Mouse (Mus musculus): Measurements from ENCODE around the gene Xpr1. TPM values are rescaled to one million over a fixed set of nuclear protein-coding genes. Genes with fewer than 3 reads are reported as not detected.

The Xpr1 gene
- total and polyA plus RNA-seq, 3 experiments: 6.2 to 67.8 (median 12.2) TPM

- TF ChIP-seq MAFK (IDR thresholded peaks at IDR 0.05; ENCODE audit: borderline replicate concordance, low read depth, low read length): no peak
- no peak for TF ChIP-seq GABPA (IDR thresholded peaks at IDR 0.05; ENCODE audit: low read depth, low read length)
- TF ChIP-seq CHD1 (IDR thresholded peaks at IDR 0.05; ENCODE audit: low read depth, low read length): no peak
- no peak for TF ChIP-seq USF2 (IDR thresholded peaks at IDR 0.05; ENCODE audit: borderline replicate concordance in 1 of 2, insufficient read depth in 1 of 2, low read depth in 1 of 2, low read length in 2 of 2)
- TF ChIP-seq SMC3 (IDR thresholded peaks at IDR 0.05; ENCODE audit: low read depth, low read length): no peak
- no peak for TF ChIP-seq ZMIZ1 (IDR thresholded peaks at IDR 0.05; ENCODE audit: low read depth, low read length)
- no peak for TF ChIP-seq ZKSCAN1 (IDR thresholded peaks at IDR 0.05; ENCODE audit: low read depth, low read length)
- TF ChIP-seq UBTF (IDR thresholded peaks at IDR 0.05; ENCODE audit: borderline replicate concordance, insufficient read depth, low read depth, low read length): no peak
- no peak for TF ChIP-seq CTCF (IDR thresholded peaks at IDR 0.05 in 2 of 3, conservative IDR thresholded peaks at IDR 0.05 in 1 of 3; ENCODE audit: control insufficient read depth in 1 of 3, insufficient read depth in 1 of 3, low read depth in 2 of 3, low read length in 3 of 3, poor library complexity in 1 of 3, severe bottlenecking in 1 of 3)
- no peak for TF ChIP-seq GATA1 (IDR thresholded peaks at IDR 0.05; ENCODE audit: low read depth, low read length)
- no peak for TF ChIP-seq ELF1 (IDR thresholded peaks at IDR 0.05; ENCODE audit: low read depth, low read length)
- TF ChIP-seq MAZ (IDR thresholded peaks at IDR 0.05; ENCODE audit: low read depth, low read length): no peak
- TF ChIP-seq POLR2AphosphoS5 (IDR thresholded peaks at IDR 0.05; ENCODE audit: borderline replicate concordance, low read depth, low read length): no peak
- no peak for TF ChIP-seq POLR2A (IDR thresholded peaks at IDR 0.05; ENCODE audit: control insufficient read depth in 1 of 2, insufficient read depth in 1 of 2, low read depth in 1 of 2, low read length in 2 of 2, poor library complexity in 1 of 2)
- no peak for TF ChIP-seq MEF2A (IDR thresholded peaks at IDR 0.05; ENCODE audit: extremely low read depth, insufficient replicate concordance, low read depth, low read length, poor library complexity, severe bottlenecking)
- TF ChIP-seq ZNF384 (IDR thresholded peaks at IDR 0.05; ENCODE audit: low read depth, low read length): no peak
- TF ChIP-seq MYB (IDR thresholded peaks at IDR 0.05; ENCODE audit: low read depth, low read length): no peak
- no peak for TF ChIP-seq NRF1 (IDR thresholded peaks at IDR 0.05; ENCODE audit: insufficient read depth, low read depth, low read length, poor library complexity, severe bottlenecking)
- Histone ChIP-seq H3K36me3 (ENCODE audit: control insufficient read depth in 1 of 2, insufficient read depth in 2 of 2, low read length in 2 of 2) (peaks cover 0 to 2% of the 10 kb centered on the region in 2 experiments; a peak in 2 of 4 replicates), H3K4me3 (ENCODE audit: control insufficient read depth in 1 of 2, insufficient read depth in 1 of 2, low read depth in 2 of 2, low read length in 2 of 2) (no peak overlapping the region), H3K9ac (ENCODE audit: control insufficient read depth, low read depth, low read length, poor library complexity, severe bottlenecking) (no peak overlapping the region), H3K79me2 (ENCODE audit: control insufficient read depth, insufficient read depth, low read length, poor library complexity) (no peaks in the 10 kb centered on the region), H3K27me3 (ENCODE audit: control insufficient read depth in 1 of 2, insufficient read depth in 2 of 2, low read length in 2 of 2) (no peaks in the 10 kb centered on the region), H3K27ac (ENCODE audit: control insufficient read depth, low read depth, low read length) (no peak overlapping the region), H3K4me1 (ENCODE audit: control insufficient read depth in 1 of 2, insufficient read depth in 2 of 2, low read length in 2 of 2) (peaks cover 0 to 5% of the 10 kb centered on the region in 2 experiments; a peak in 2 of 4 replicates), H3K9me3 (replicated peaks; ENCODE audit: insufficient read depth, low read length) (no peaks in the 10 kb centered on the region)
- no peak for DNase-seq (ENCODE audit: low read depth, low spot score)
These were observed 24.4 kb downstream of the Xpr1 start for GRCm38 (mm10) chr1:155392825-155393224.

- Histone ChIP-seq H3K36me3 (ENCODE audit: control insufficient read depth in 1 of 2, insufficient read depth in 2 of 2, low read length in 2 of 2) (peaks cover 0 to 2% of the 10 kb centered on the region in 2 experiments; a peak in 2 of 4 replicates), H3K27me3 (ENCODE audit: control insufficient read depth in 1 of 2, insufficient read depth in 2 of 2, low read length in 2 of 2) (no peaks in the 10 kb centered on the region), H3K79me2 (ENCODE audit: control insufficient read depth, insufficient read depth, low read length, poor library complexity) (no peaks in the 10 kb centered on the region), H3K4me3 (ENCODE audit: control insufficient read depth in 1 of 2, insufficient read depth in 1 of 2, low read depth in 2 of 2, low read length in 2 of 2) (no peak overlapping the region), H3K27ac (ENCODE audit: control insufficient read depth, low read depth, low read length) (no peak overlapping the region), H3K9me3 (replicated peaks; ENCODE audit: insufficient read depth, low read length) (no peaks in the 10 kb centered on the region), H3K9ac (ENCODE audit: control insufficient read depth, low read depth, low read length, poor library complexity, severe bottlenecking) (no peak overlapping the region), H3K4me1 (ENCODE audit: control insufficient read depth in 1 of 2, insufficient read depth in 2 of 2, low read length in 2 of 2) (peaks cover 0 to 5% of the 10 kb centered on the region in 2 experiments; a peak in 2 of 4 replicates)
- TF ChIP-seq MYC (IDR thresholded peaks at IDR 0.05; ENCODE audit: low read depth, low read length) (no peak), BHLHE40 (IDR thresholded peaks at IDR 0.05; ENCODE audit: borderline replicate concordance, low read depth, low read length) (no peak), KAT2A (conservative IDR thresholded peaks at IDR 0.05; ENCODE audit: low read depth, low read length) (no peak), HCFC1 (IDR thresholded peaks at IDR 0.05; ENCODE audit: low read depth, low read length) (no peak), POLR2A (IDR thresholded peaks at IDR 0.05; ENCODE audit: control insufficient read depth in 1 of 2, insufficient read depth in 1 of 2, low read depth in 1 of 2, low read length in 2 of 2, poor library complexity in 1 of 2) (no peak), MEF2A (IDR thresholded peaks at IDR 0.05; ENCODE audit: extremely low read depth, insufficient replicate concordance, low read depth, low read length, poor library complexity, severe bottlenecking) (no peak), MAX (IDR thresholded peaks at IDR 0.05; ENCODE audit: low read length) (no peak), CTCF (IDR thresholded peaks at IDR 0.05 in 2 of 3, conservative IDR thresholded peaks at IDR 0.05 in 1 of 3; ENCODE audit: control insufficient read depth in 1 of 3, insufficient read depth in 1 of 3, low read depth in 2 of 3, low read length in 3 of 3, poor library complexity in 1 of 3, severe bottlenecking in 1 of 3) (no peak), MYB (IDR thresholded peaks at IDR 0.05; ENCODE audit: low read depth, low read length) (no peak), TAL1 (IDR thresholded peaks at IDR 0.05; ENCODE audit: low read length) (no peak), ZMIZ1 (IDR thresholded peaks at IDR 0.05; ENCODE audit: low read depth, low read length) (no peak)
- DNase-seq (ENCODE audit: low read depth, low spot score): no peak
These were observed 25.7 kb downstream of the Xpr1 start for GRCm38 (mm10) chr1:155391537-155391936.
